Mouse (Mus musculus) hindbrain, embryonic 13.5 days (tissue): ENCODE data around the gene AA986860. TPM values are rescaled to one million over a fixed set of nuclear protein-coding genes. Genes with fewer than 3 reads are reported as not detected.

Source experiments
- ATAC-seq: fragments of 200-750 bp; cut with Nextera tagmentation; 2 replicates; pipeline ENCODE4 v1.8.0; 2017; ENCODE audit warnings: moderate TSS enrichment; ENCODE audit not compliant: low FRiP score
- H3K27ac ChIP-seq: fragments of 300-500 bp; sonication (generic); 2 replicates; pipeline ENCODE4 v1.5.1; 2015; ENCODE audit warnings: inconsistent platforms, mild to moderate bottlenecking, moderate library complexity
- H3K27me3 ChIP-seq: fragments of 300-500 bp; sonication (generic); 2 replicates; pipeline ENCODE4 v1.6.1; 2015; ENCODE audit warnings: mild to moderate bottlenecking, inconsistent platforms
- H3K36me3 ChIP-seq: fragments of 300-500 bp; sonication (generic); 2 replicates; pipeline ENCODE4 v1.6.1; 2015; ENCODE audit warnings: mild to moderate bottlenecking, inconsistent platforms
- H3K4me1 ChIP-seq: fragments of 300-500 bp; sonication (generic); replicated peaks from 2 replicates; pipeline ENCODE4 v1.6.1; 2015; ENCODE audit warnings: inconsistent platforms
- H3K4me2 ChIP-seq: fragments of 300-500 bp; sonication (generic); 2 replicates; pipeline ENCODE4 v1.6.1; 2015; ENCODE audit warnings: inconsistent platforms, mild to moderate bottlenecking, moderate library complexity
- H3K4me3 ChIP-seq: fragments of 300-500 bp; sonication (generic); 2 replicates; pipeline ENCODE4 v1.5.1; 2015; ENCODE audit warnings: mild to moderate bottlenecking, inconsistent platforms
- H3K9ac ChIP-seq: fragments of 300-500 bp; sonication (generic); 2 replicates; pipeline ENCODE4 v1.6.1; 2015; ENCODE audit warnings: mild to moderate bottlenecking, inconsistent platforms
- H3K9me3 ChIP-seq: fragments of 300-500 bp; sonication (generic); 2 replicates; pipeline ENCODE4 v1.6.1; 2016; ENCODE audit warnings: inconsistent platforms
- WGBS: fragments of 180-500 bp; shearing (Covaris S2); methylation state at CpG from one replicate; pipeline ENCODE4 v1.1.7; 2015; 5-methylcytosine and 5-hydroxymethylcytosine counted together
- polyA plus RNA-seq: library from polyadenylated mRNA; unstranded; fragments of >200 nt; fragmentation: Nextera tagmentation; extraction: Ambion mirVana; gene quantifications from 2 replicates; pipeline ENCODE4 v1.2.1, GENCODE M21; 2015

The AA986860 gene
- polyA plus RNA-seq, 1 experiment from 2014 or later, result 0.51 TPM

- peak; percentile 70 for ATAC-seq
- Histone ChIP-seq H3K9ac (peak within 1 kb of the TSS; percentile 97), H3K27me3 (no peaks in the 10 kb centered on the region), H3K4me1 (peaks cover 29% of the 10 kb centered on the region), H3K36me3 (peaks cover 13% of the 10 kb centered on the region), H3K4me2 (peak within 1 kb of the TSS; percentile 98), H3K9me3 (no peaks in the 10 kb centered on the region), H3K27ac (peak within 1 kb of the TSS; percentile 91), H3K4me3 (peak within 1 kb of the TSS; percentile 87)
- WGBS, result under 1% methylated on average over 53 of the region's 54 CpGs
Observed at GRCm38 (mm10) chr1:130717291-130717871, 14.4 kb upstream of the AA986860 start, which contains the start of gene Yod1. Gene Yod1 (plus strand): TSS chr1:130717327.

DNA sequence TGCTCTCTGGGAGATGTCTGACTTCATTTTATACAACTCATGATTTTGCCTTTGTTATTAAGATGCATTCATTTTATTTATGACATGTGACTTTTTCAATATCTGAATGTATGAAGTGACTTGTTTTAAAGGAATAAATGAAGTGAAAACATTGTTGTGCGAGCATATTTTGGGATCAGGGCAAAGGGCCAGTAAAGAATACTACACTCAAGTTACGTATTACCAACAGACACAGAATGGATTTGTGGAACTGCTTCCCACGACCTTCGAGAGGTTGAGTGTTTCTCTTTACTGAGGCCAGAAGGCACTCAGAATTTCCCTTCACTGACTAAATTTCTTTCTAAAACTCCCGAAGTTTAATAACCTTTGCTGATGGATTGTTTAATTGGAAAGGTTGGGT is 7.6 kb upstream of the AA986860 start:
- no peak overlapping the region for H3K9ac ChIP-seq
- H3K27ac ChIP-seq, result no peak overlapping the region
- WGBS, result 94% methylated on average over 5 of the region's 5 CpGs
- no peak overlapping the region for H3K4me3 ChIP-seq
- no peak for ATAC-seq
- no peaks in the 10 kb centered on the region for H3K9me3 ChIP-seq
- H3K4me1 ChIP-seq, result peaks cover 14% of the 10 kb centered on the region
- H3K4me2 ChIP-seq, result no peak overlapping the region
- H3K36me3 ChIP-seq, result peaks cover 7% of the 10 kb centered on the region; the same call in 1 of the 2 replicates
- no peaks in the 10 kb centered on the region for H3K27me3 ChIP-seq

DNA sequence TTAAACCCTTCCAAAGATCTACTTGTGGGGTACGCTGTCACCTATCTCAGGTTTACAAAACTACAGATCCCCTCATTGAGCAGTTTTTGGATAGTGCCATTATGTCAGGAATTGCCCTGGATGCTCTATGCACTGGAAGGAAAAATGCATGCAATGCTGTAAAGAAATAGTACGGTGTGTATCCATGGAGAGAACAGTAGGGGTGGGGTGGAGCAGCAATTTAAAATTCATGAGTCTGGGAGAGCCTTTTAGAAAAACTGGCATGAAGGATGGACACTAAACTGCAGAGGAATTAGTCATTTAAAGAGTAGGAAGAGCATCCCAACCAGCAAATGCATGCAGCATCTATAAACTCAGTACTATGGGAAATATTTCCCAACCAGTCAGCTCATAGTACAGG is 5.4 kb upstream of the AA986860 start:
- no peak for ATAC-seq
- peaks cover 6% of the 10 kb centered on the region; the same call in 1 of the 2 replicates for H3K4me1 ChIP-seq
- H3K27me3 ChIP-seq, result no peaks in the 10 kb centered on the region
- no peak overlapping the region for H3K4me2 ChIP-seq
- H3K36me3 ChIP-seq, result no peaks in the 10 kb centered on the region
- no peak overlapping the region for H3K9ac ChIP-seq
- H3K27ac ChIP-seq, result no peak overlapping the region
- no peak overlapping the region for H3K4me3 ChIP-seq
- WGBS, result 61% methylated on average over 2 of the region's 2 CpGs
- H3K9me3 ChIP-seq, result no peaks in the 10 kb centered on the region

DNA sequence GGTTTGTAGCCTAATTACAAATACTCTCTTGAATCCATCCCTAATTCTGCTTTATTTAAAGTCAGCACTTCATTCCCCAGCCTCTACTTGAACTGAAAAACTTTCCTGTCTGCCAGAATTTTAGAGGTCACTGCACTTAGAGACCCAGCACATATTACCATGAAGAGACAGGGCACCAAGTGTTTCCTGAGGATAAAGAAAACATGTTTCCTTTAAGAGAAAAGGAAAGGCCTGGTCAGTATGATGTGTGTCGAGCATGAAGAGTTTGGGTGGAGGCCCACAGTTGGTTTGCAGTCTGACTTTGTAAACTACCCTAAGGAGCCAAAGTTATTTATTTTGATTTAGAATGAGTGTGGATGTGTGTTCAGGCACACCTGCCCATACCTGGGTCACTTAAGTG is 3.7 kb upstream of the AA986860 start:
- Histone ChIP-seq H3K9me3 (no peaks in the 10 kb centered on the region), H3K4me1 (peaks cover 10% of the 10 kb centered on the region), H3K36me3 (no peaks in the 10 kb centered on the region), H3K27ac (no peak overlapping the region), H3K27me3 (no peaks in the 10 kb centered on the region), H3K4me2 (no peak overlapping the region), H3K9ac (no peak overlapping the region), H3K4me3 (no peak overlapping the region)
- 82% methylated on average over 1 of the region's 1 CpGs for whole genome bisulfite sequencing
- ATAC-seq, result no peak

DNA sequence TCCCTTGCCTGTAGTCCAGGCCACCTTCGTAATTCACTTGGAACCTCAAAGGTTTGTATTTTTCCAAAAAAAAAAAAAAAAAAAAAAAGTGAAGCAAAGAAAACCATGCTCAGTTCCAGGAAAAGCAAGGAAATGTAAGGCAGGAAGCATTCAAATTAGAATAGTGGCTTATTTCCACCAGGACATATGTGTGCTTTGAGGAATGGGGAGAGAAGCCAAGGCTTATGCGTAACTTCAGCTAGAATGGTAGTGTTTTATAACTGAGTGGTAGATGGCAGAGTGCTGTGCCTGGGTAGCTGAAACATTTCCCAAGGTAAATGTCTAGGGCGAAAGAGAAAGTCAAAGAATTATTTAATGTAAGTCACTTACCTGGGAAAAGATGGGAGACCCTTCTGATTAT is 3.1 kb upstream of the AA986860 start:
- whole genome bisulfite sequencing, result 92% methylated on average over 3 of the region's 3 CpGs
- H3K4me2 ChIP-seq, result no peak overlapping the region
- no peak overlapping the region for H3K4me3 ChIP-seq
- no peak overlapping the region for H3K9ac ChIP-seq
- no peaks in the 10 kb centered on the region for H3K27me3 ChIP-seq
- no peak for ATAC-seq
- H3K36me3 ChIP-seq, result no peaks in the 10 kb centered on the region
- peaks cover 10% of the 10 kb centered on the region for H3K4me1 ChIP-seq
- no peak overlapping the region for H3K27ac ChIP-seq
- no peaks in the 10 kb centered on the region for H3K9me3 ChIP-seq

GRCm38 (mm10) chr1:130729153-130729552 is 2.6 kb upstream of the AA986860 start, which contains the start of gene Pfkfb2:
Gene Pfkfb2 (minus strand): TSS chr1:130729253.
- no peak within 1 kb of the TSS for H3K4me3 ChIP-seq
- no peak within 1 kb of the TSS for H3K27ac ChIP-seq
- no peaks in the 10 kb centered on the region for H3K27me3 ChIP-seq
- H3K36me3 ChIP-seq, result no peaks in the 10 kb centered on the region
- peaks cover 10% of the 10 kb centered on the region for H3K4me1 ChIP-seq
- no peaks in the 10 kb centered on the region for H3K9me3 ChIP-seq
- no peak within 1 kb of the TSS for H3K9ac ChIP-seq
- ATAC-seq, result no peak
- WGBS, result 88% methylated on average over 2 of the region's 2 CpGs
- H3K4me2 ChIP-seq, result no peak within 1 kb of the TSS

DNA sequence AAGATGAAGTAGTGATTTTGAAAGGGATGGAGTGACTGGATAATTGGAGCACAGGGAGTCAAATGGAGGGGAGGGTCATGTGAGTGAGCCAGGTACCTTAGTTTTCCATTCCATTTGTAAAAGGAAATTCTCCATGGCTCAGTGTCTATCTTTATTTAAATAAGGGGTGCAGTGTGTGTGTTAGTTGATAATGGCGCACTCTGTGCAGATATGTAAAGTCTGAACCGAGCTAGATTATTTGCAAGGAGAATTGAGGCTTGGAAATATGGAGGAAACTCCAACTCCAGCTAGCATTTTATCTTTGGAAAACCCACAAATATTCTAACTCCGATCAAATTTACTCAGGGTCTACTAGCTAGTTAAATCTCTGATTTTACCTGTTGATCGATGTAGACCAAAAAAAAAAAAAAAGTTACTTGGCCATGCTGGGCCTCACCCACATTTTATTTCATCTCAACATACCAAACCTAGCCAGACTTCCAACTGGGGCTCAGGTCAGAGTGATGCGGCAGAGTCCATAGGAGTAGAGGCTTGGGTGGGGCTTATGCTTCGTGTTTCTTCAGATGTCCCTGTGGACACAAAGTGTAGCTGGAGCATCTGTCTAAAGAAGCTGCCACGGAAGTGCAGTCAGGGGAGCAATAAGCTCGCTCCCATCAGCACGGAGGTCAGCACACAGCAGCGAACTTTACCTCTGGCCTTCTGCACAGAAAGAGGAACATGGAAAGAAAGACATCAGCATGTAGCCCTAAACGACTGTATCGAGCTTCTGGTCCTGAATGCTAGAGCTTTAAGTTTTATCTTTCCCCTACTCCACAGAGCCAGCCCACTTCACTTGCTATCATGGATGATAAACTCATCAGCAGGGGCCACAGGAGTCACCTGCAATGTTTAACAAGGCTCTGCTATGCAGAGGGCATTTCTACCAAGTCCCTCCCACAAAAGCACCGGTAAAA is 1.2 kb downstream of the AA986860 start:
- WGBS, result 92% methylated on average over 13 of the region's 13 CpGs
- Histone ChIP-seq H3K4me1 (peaks cover 5% of the 10 kb centered on the region; the same call in 1 of the 2 replicates), H3K4me2 (no peak overlapping the region), H3K27me3 (no peaks in the 10 kb centered on the region), H3K36me3 (no peaks in the 10 kb centered on the region), H3K9me3 (no peaks in the 10 kb centered on the region), H3K9ac (no peak overlapping the region), H3K27ac (no peak overlapping the region), H3K4me3 (no peak overlapping the region)
- ATAC-seq, result no peak

DNA sequence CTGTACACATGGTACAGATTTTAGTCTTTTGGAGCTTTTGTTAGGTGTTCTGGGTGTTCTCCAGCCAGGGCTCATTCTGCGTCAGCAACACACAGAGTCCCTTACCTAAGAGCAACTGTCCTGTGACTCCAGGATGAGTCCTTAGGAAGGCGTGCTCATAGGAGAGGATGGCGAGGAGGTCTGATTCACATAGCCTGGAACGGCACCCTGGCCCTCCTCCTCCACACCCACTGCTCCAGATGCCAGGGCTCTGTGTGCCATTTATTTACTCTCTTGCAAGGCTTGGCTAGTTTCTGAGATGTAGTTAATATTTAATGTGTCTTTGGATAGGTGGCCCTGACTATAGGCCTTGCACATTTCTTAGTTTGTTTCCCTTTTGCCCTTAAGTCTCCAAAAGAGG is 1.9 kb downstream of the AA986860 start:
- H3K9ac ChIP-seq, result no peak overlapping the region
- no peak overlapping the region for H3K4me2 ChIP-seq
- H3K27me3 ChIP-seq, result no peaks in the 10 kb centered on the region
- H3K27ac ChIP-seq, result no peak overlapping the region
- H3K9me3 ChIP-seq, result no peaks in the 10 kb centered on the region
- H3K4me3 ChIP-seq, result no peak overlapping the region
- no peaks in the 10 kb centered on the region for H3K36me3 ChIP-seq
- WGBS, result 95% methylated on average over 4 of the region's 4 CpGs
- ATAC-seq, result no peak
- H3K4me1 ChIP-seq, result peaks cover 5% of the 10 kb centered on the region; the same call in 1 of the 2 replicates

DNA sequence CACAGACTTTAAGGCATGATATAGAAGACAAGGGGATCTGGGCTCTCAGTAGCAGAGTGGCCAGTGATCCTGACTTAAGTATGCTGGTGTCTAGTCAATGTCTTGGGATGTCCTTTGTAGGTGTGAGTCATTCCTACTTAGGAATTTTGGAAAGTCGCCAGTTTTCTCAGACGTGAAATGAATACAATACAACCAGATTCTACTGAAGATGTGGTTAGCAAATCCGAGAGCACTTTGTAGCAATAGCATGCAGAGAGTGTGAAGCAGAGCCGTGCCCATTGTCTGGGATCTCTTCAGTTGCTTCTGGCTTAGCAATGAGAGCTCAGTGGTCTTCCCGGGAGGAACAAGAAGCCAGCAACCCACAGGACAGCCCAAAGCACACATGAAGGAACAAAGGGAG is 2.7 kb downstream of the AA986860 start:
- Histone ChIP-seq H3K9ac (no peak overlapping the region), H3K27ac (no peak overlapping the region), H3K36me3 (no peaks in the 10 kb centered on the region), H3K4me2 (no peak overlapping the region), H3K9me3 (no peaks in the 10 kb centered on the region), H3K27me3 (no peaks in the 10 kb centered on the region), H3K4me3 (no peak overlapping the region), H3K4me1 (peaks cover 5% of the 10 kb centered on the region; the same call in 1 of the 2 replicates)
- WGBS, result 66% methylated on average over 5 of the region's 5 CpGs
- ATAC-seq, result no peak

DNA sequence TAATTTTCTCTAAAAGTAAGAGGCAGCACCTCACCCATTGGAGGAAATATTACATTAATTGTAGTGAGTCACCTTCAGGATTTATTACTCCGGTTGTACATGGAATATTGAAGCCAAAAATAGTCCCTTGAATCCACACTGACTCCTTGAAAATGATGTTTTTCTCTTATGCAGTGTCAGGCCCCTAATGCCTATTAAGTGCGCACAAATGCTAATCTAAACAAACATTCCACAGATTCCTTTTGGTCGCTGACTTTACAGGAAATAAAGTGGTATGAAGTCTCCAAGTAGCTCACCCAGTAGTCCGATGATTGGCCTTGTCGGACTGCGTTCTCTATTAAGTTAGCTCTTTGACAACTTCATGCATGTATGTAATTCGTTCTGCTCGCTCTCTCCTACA is 3.1 kb downstream of the AA986860 start:
- ATAC-seq, result no peak
- WGBS, result 81% methylated on average over 8 of the region's 8 CpGs

DNA sequence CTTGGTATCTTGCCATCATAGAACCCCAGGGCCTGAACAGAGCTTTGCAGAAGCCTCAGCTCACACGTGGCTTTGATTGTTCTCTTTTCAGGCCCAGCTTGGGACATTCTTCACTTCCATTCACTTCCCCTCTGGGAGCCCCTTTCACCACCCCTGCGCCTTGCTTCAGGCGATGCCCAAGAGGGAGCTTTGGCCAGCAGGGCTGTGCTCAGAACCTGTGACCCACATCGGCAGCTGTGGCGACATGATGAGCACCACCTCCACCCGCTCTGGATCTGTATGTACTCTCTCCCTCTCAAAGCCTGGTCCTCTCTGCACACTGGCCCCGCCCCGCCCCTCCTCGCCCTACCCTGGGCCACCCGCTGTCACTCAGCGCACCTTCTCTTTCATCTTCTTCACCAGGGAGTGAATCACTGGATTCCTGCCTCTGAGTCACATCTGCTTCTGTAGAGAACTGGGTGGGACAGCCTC is 5.7 kb downstream of the AA986860 start:
- Histone ChIP-seq H3K9me3 (no peaks in the 10 kb centered on the region), H3K4me3 (no peak overlapping the region), H3K4me1 (no peaks in the 10 kb centered on the region; the same call in 1 of the 2 replicates), H3K27ac (no peak overlapping the region), H3K9ac (no peak overlapping the region), H3K27me3 (no peaks in the 10 kb centered on the region), H3K4me2 (no peak overlapping the region), H3K36me3 (no peaks in the 10 kb centered on the region)
- ATAC-seq, result no peak
- WGBS, result 33% methylated on average over 11 of the region's 11 CpGs

More for the DNA sequence above, 3.1 kb downstream of the AA986860 start:
- Histone ChIP-seq H3K9me3 (no peaks in the 10 kb centered on the region), H3K4me2 (no peak overlapping the region), H3K27me3 (no peaks in the 10 kb centered on the region), H3K36me3 (no peaks in the 10 kb centered on the region), H3K27ac (no peak overlapping the region), H3K4me1 (peaks cover 5% of the 10 kb centered on the region; the same call in 1 of the 2 replicates), H3K4me3 (no peak overlapping the region), H3K9ac (no peak overlapping the region)

DNA sequence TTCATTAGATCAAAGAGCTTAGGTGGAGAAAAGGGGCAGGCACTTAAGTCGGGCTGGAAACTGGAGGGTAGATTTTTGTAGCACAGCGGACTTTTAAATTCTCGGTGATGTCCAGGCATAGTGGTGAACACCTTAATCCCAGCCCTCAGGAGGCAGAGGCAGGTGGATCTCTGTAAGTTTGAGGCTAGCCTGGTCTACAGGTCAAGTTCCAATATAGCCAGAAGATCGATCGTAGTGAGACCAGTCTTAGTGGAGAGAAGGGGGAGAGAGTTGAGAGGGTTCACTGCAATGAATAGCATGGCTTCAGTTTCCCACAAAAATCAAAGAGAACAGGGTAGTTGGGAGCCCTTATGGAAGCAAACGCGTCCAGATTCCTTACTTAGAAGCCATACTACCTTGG is 6.1 kb downstream of the AA986860 start:
- ATAC-seq, result no peak
- Histone ChIP-seq H3K4me3 (no peak overlapping the region), H3K36me3 (no peaks in the 10 kb centered on the region), H3K4me2 (no peak overlapping the region), H3K9me3 (no peaks in the 10 kb centered on the region), H3K27ac (no peak overlapping the region), H3K27me3 (no peaks in the 10 kb centered on the region), H3K4me1 (no peaks in the 10 kb centered on the region; the same call in 1 of the 2 replicates), H3K9ac (no peak overlapping the region)
- WGBS, result 91% methylated on average over 7 of the region's 7 CpGs
